Mouse (Mus musculus): ENCODE measurements around the gene 6430550D23Rik. TPM values are rescaled to one million over a fixed set of nuclear protein-coding genes. Genes with fewer than 3 reads are reported as not detected.

6430550D23Rik gene
- total and polyA plus RNA-seq, 3 experiments, result 0.55 to 0.78 (median 0.61) TPM

GRCm38 (mm10) chr2:156021765-156022164 lies 14.0 kb upstream of the 6430550D23Rik start:
- no peak for TF ChIP-seq EP300 (IDR thresholded peaks at IDR 0.05; ENCODE audit: insufficient read depth, low read depth, low read length)
- TF ChIP-seq POLR2A (IDR thresholded peaks at IDR 0.05; ENCODE audit: insufficient read depth, low read depth, low read length), result no peak
- no peak for TF ChIP-seq CTCF (IDR thresholded peaks at IDR 0.05)
- Histone ChIP-seq H3K27ac (no peak overlapping the region), H3K27me3 (ENCODE audit: control insufficient read depth, insufficient read depth, low read length) (no peaks in the 10 kb centered on the region), H3K4me3 (no peak overlapping the region), H3K9ac (ENCODE audit: low read depth, low read length) (no peak overlapping the region), H3K36me3 (ENCODE audit: control insufficient read depth, insufficient read depth, low read length) (no peaks in the 10 kb centered on the region), H3K4me1 (ENCODE audit: control insufficient read depth, insufficient read depth, low read length) (no peaks in the 10 kb centered on the region), H3K79me2 (replicated peaks; ENCODE audit: control insufficient read depth, insufficient read depth, low read length) (no peaks in the 10 kb centered on the region)
- WGBS, result 88% methylated on average over 2 of the region's 2 CpGs
- no peak for DNase-seq
- intact Hi-C loops (cut with DNase I), result no loop called here

- DNase-seq, result no peak
- no peaks in the 10 kb centered on the region for H3K36me3 ChIP-seq (ENCODE audit: control insufficient read depth, insufficient read depth, low read length)
- H3K27me3 ChIP-seq (ENCODE audit: control insufficient read depth, insufficient read depth, low read length), result no peaks in the 10 kb centered on the region
- H3K27ac ChIP-seq, result no peak overlapping the region
- no peak overlapping the region for H3K9ac ChIP-seq (ENCODE audit: low read depth, low read length)
- TF ChIP-seq POLR2A (IDR thresholded peaks at IDR 0.05; ENCODE audit: insufficient read depth, low read depth, low read length) (no peak), CTCF (IDR thresholded peaks at IDR 0.05) (no peak), EP300 (IDR thresholded peaks at IDR 0.05; ENCODE audit: insufficient read depth, low read depth, low read length) (no peak)
- H3K79me2 ChIP-seq (replicated peaks; ENCODE audit: control insufficient read depth, insufficient read depth, low read length), result no peaks in the 10 kb centered on the region
- WGBS, result 78% methylated on average over 8 of the region's 8 CpGs
- no peaks in the 10 kb centered on the region for H3K4me1 ChIP-seq (ENCODE audit: control insufficient read depth, insufficient read depth, low read length)
- intact Hi-C loops (cut with DNase I), result no loop called here
- H3K4me3 ChIP-seq, result no peak overlapping the region
These were observed 13.4 kb upstream of the 6430550D23Rik start for GRCm38 (mm10) chr2:156021219-156021618.

GRCm38 (mm10) chr2:156018106-156018505 lies 10.3 kb upstream of the 6430550D23Rik start:
- intact Hi-C loops (cut with DNase I), result no loop called here
- WGBS, result 87% methylated on average over 3 of the region's 3 CpGs
- TF ChIP-seq POLR2A (IDR thresholded peaks at IDR 0.05; ENCODE audit: insufficient read depth, low read depth, low read length) (no peak), CTCF (IDR thresholded peaks at IDR 0.05) (no peak), EP300 (IDR thresholded peaks at IDR 0.05; ENCODE audit: insufficient read depth, low read depth, low read length) (no peak)
- Histone ChIP-seq H3K4me3 (no peak overlapping the region), H3K9ac (ENCODE audit: low read depth, low read length) (no peak overlapping the region), H3K27ac (no peak overlapping the region), H3K27me3 (ENCODE audit: control insufficient read depth, insufficient read depth, low read length) (no peaks in the 10 kb centered on the region), H3K79me2 (replicated peaks; ENCODE audit: control insufficient read depth, insufficient read depth, low read length) (no peaks in the 10 kb centered on the region), H3K36me3 (ENCODE audit: control insufficient read depth, insufficient read depth, low read length) (no peaks in the 10 kb centered on the region), H3K4me1 (ENCODE audit: control insufficient read depth, insufficient read depth, low read length) (no peaks in the 10 kb centered on the region)
- DNase-seq, result no peak

GRCm38 (mm10) chr2:156005393-156005792 lies 2.4 kb downstream of the 6430550D23Rik start:
- H3K9ac ChIP-seq (ENCODE audit: low read depth, low read length), result no peak overlapping the region
- WGBS, result 93% methylated on average over 4 of the region's 4 CpGs
- no peaks in the 10 kb centered on the region for H3K27me3 ChIP-seq (ENCODE audit: control insufficient read depth, insufficient read depth, low read length)
- H3K4me1 ChIP-seq (ENCODE audit: control insufficient read depth, insufficient read depth, low read length), result peaks cover 2% of the 10 kb centered on the region; the same call in 1 of the 2 replicates
- DNase-seq, result no peak
- H3K36me3 ChIP-seq (ENCODE audit: control insufficient read depth, insufficient read depth, low read length), result no peaks in the 10 kb centered on the region
- no peak overlapping the region for H3K4me3 ChIP-seq
- H3K27ac ChIP-seq, result no peak overlapping the region
- H3K79me2 ChIP-seq (replicated peaks; ENCODE audit: control insufficient read depth, insufficient read depth, low read length), result no peaks in the 10 kb centered on the region
- peak; percentile 48 for TF ChIP-seq CTCF (IDR thresholded peaks at IDR 0.05)
- TF ChIP-seq POLR2A (IDR thresholded peaks at IDR 0.05; ENCODE audit: insufficient read depth, low read depth, low read length), result no peak
- TF ChIP-seq EP300 (IDR thresholded peaks at IDR 0.05; ENCODE audit: insufficient read depth, low read depth, low read length), result no peak
- intact Hi-C loops (cut with DNase I), result loop anchor here (5.0 to 10.0 kb wide), 2 partner anchors 102 to 139 kb away; partner anchors contain the start of genes Nfs1 and Romo1

GRCm38 (mm10) chr2:155991863-155992321 lies 15.9 kb downstream of the 6430550D23Rik start:
- Histone ChIP-seq H3K27me3 (ENCODE audit: control insufficient read depth, insufficient read depth, low read length) (no peaks in the 10 kb centered on the region), H3K79me2 (replicated peaks; ENCODE audit: control insufficient read depth, insufficient read depth, low read length) (no peaks in the 10 kb centered on the region), H3K27ac (no peak overlapping the region), H3K9ac (ENCODE audit: low read depth, low read length) (no peak overlapping the region; the same call in 1 of the 2 replicates), H3K36me3 (ENCODE audit: control insufficient read depth, insufficient read depth, low read length) (no peaks in the 10 kb centered on the region), H3K4me1 (ENCODE audit: control insufficient read depth, insufficient read depth, low read length) (no peaks in the 10 kb centered on the region), H3K4me3 (no peak overlapping the region)
- DNase-seq, result peak; percentile 63 to 69
- TF ChIP-seq CTCF (IDR thresholded peaks at IDR 0.05), result peak; percentile 35
- no peak for TF ChIP-seq POLR2A (IDR thresholded peaks at IDR 0.05; ENCODE audit: insufficient read depth, low read depth, low read length)
- TF ChIP-seq EP300 (IDR thresholded peaks at IDR 0.05; ENCODE audit: insufficient read depth, low read depth, low read length), result no peak
- WGBS, result 53% methylated on average over 14 of the region's 14 CpGs
- intact Hi-C loops (cut with DNase I), result no loop called here

GRCm38 (mm10) chr2:155991151-155991550 lies 16.6 kb downstream of the 6430550D23Rik start:
- no peak for TF ChIP-seq POLR2A (IDR thresholded peaks at IDR 0.05; ENCODE audit: insufficient read depth, low read depth, low read length)
- no peak for TF ChIP-seq CTCF (IDR thresholded peaks at IDR 0.05)
- no peak for TF ChIP-seq EP300 (IDR thresholded peaks at IDR 0.05; ENCODE audit: insufficient read depth, low read depth, low read length)
- Histone ChIP-seq H3K79me2 (replicated peaks; ENCODE audit: control insufficient read depth, insufficient read depth, low read length) (no peaks in the 10 kb centered on the region), H3K36me3 (ENCODE audit: control insufficient read depth, insufficient read depth, low read length) (no peaks in the 10 kb centered on the region), H3K4me3 (no peak overlapping the region), H3K27ac (no peak overlapping the region), H3K9ac (ENCODE audit: low read depth, low read length) (no peak overlapping the region), H3K4me1 (ENCODE audit: control insufficient read depth, insufficient read depth, low read length) (no peaks in the 10 kb centered on the region), H3K27me3 (ENCODE audit: control insufficient read depth, insufficient read depth, low read length) (no peaks in the 10 kb centered on the region)
- intact Hi-C loops (cut with DNase I), result no loop called here
- DNase-seq, result no peak
- WGBS, result 80% methylated on average over 10 of the region's 10 CpGs

Data from heart, adult 2 months (tissue).